Mouse (Mus musculus) lung, adult 2 months (tissue): Measurements from ENCODE around the gene Ddi2.

Experiments used
- CTCF ChIP-seq: fragments of 200-500 bp; IDR thresholded peaks from 2 replicates; pipeline ENCODE4 v1.5.1; 2011; ENCODE audit warnings: mild to moderate bottlenecking, low read length, control low read depth; ENCODE audit not compliant: insufficient read depth
- POLR2A ChIP-seq: fragments of 200-500 bp; IDR thresholded peaks from 2 replicates; pipeline ENCODE4 v1.6.1; 2011; ENCODE audit warnings: low read depth, mild to moderate bottlenecking, control low read depth, low read length, borderline replicate concordance; ENCODE audit errors: extremely low read depth

DNA sequence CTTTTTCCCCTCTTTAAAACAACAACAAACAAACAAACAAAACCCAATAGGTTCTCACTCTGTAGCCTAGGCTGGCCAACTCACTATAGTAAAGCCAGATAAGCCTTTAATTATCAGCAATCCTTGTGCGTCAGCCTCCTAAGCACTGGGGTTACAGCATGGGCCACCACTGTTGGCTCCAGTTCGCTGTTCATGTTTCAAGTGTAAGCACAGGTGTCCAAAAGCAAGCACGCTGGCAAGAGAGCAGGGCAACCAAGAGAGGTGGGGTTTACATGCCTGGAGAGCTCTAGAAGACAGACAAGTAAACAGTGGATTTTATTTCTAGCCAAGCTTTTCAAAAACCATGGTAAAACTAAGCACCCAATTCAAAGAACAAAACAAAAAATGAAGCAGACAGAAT is 37.1 kb downstream of the Ddi2 start:
- no peak for TF ChIP-seq CTCF
- TF ChIP-seq POLR2A, result no peak
